In genomic region chr11:16871120-16871519, GRCm38 (mm10) we compare ENCODE assay signal across 8 mouse cellular contexts.
A peak's percentile ranks its signal among the peaks of the same experiment; 100 is the strongest.
DNase-seq lines count a peak whose midpoint lies in the region; ATAC-seq lines count a peak whose summit lies in the region.

No protein-coding gene starts in this region.

- H3K9ac ChIP-seq in forebrain, embryonic 12.5 days: no peak overlapping the region
- H3K9ac ChIP-seq in forebrain, embryonic 14.5 days (ENCODE audit: low read length): no peak overlapping the region
- no peak overlapping the region for H3K9ac ChIP-seq in embryonic facial prominence, embryonic 11.5 days (replicated peaks; ENCODE audit: low read length)

- H3K9me3 ChIP-seq in forebrain, embryonic 12.5 days: no peaks in the 10 kb centered on the region
- H3K9me3 ChIP-seq in forebrain, embryonic 14.5 days (replicated peaks; ENCODE audit: control insufficient read depth, low read length): no peaks in the 10 kb centered on the region
- H3K9me3 ChIP-seq in embryonic facial prominence, embryonic 11.5 days (replicated peaks; ENCODE audit: control insufficient read depth, low read length): no peaks in the 10 kb centered on the region

- H3K27ac ChIP-seq in forebrain, embryonic 12.5 days: no peak overlapping the region
- no peak overlapping the region for H3K27ac ChIP-seq in forebrain, embryonic 14.5 days (ENCODE audit: low read depth, low read length)
- no peak overlapping the region for H3K27ac ChIP-seq in embryonic facial prominence, embryonic 11.5 days (replicated peaks; ENCODE audit: low read depth, low read length)

- WGBS in forebrain, embryonic 12.5 days: 67% methylated on average over 5 of the region's 5 CpGs
- whole genome bisulfite sequencing in forebrain, embryonic 14.5 days: 62% methylated on average over 5 of the region's 5 CpGs
- 58% methylated on average over 5 of the region's 5 CpGs for WGBS in embryonic facial prominence, embryonic 11.5 days

- H3K4me1 ChIP-seq in forebrain, embryonic 12.5 days: no peaks in the 10 kb centered on the region
- H3K4me1 ChIP-seq in forebrain, embryonic 14.5 days (ENCODE audit: control insufficient read depth, insufficient read depth, low read length): no peaks in the 10 kb centered on the region
- H3K4me1 ChIP-seq in embryonic facial prominence, embryonic 11.5 days (ENCODE audit: control insufficient read depth, insufficient read depth, low read length): no peaks in the 10 kb centered on the region

- no peak overlapping the region for H3K4me3 ChIP-seq in forebrain, embryonic 12.5 days (replicated peaks)
- no peak overlapping the region for H3K4me3 ChIP-seq in forebrain, embryonic 14.5 days (ENCODE audit: low read depth, low read length)
- H3K4me3 ChIP-seq in embryonic facial prominence, embryonic 11.5 days (ENCODE audit: low read depth, low read length): no peak overlapping the region

- H3K4me2 ChIP-seq in forebrain, embryonic 12.5 days: no peak overlapping the region
- H3K4me2 ChIP-seq in forebrain, embryonic 14.5 days (ENCODE audit: low read length): no peak overlapping the region
- H3K4me2 ChIP-seq in embryonic facial prominence, embryonic 11.5 days (ENCODE audit: low read depth, low read length): no peak overlapping the region

- H3K27me3 ChIP-seq in forebrain, embryonic 12.5 days: no peaks in the 10 kb centered on the region
- H3K27me3 ChIP-seq in forebrain, embryonic 14.5 days (replicated peaks; ENCODE audit: control insufficient read depth, insufficient read depth, low read length): no peaks in the 10 kb centered on the region
- no peaks in the 10 kb centered on the region for H3K27me3 ChIP-seq in embryonic facial prominence, embryonic 11.5 days (ENCODE audit: control insufficient read depth, insufficient read depth, low read length)

- H3K36me3 ChIP-seq in forebrain, embryonic 12.5 days (replicated peaks): no peaks in the 10 kb centered on the region
- H3K36me3 ChIP-seq in forebrain, embryonic 14.5 days (ENCODE audit: control insufficient read depth, insufficient read depth, low read length): no peaks in the 10 kb centered on the region
- H3K36me3 ChIP-seq in embryonic facial prominence, embryonic 11.5 days (replicated peaks; ENCODE audit: control insufficient read depth, insufficient read depth, low read depth, low read length): no peaks in the 10 kb centered on the region

- 0 out of 2 replicates have a peak, but pooled peaks have one; percentile 20 for ATAC-seq in forebrain, embryonic 12.5 days (ENCODE audit: low FRiP score)
- ATAC-seq in forebrain, embryonic 14.5 days: no peak
- ATAC-seq in embryonic facial prominence, embryonic 11.5 days (replicated peaks; ENCODE audit: insufficient number of reproducible peaks, low FRiP score, low TSS enrichment, low read depth): no peak

- intact Hi-C loops in left cerebral cortex, postnatal 14 days (cut with DNase I): loop anchor here (10.0 kb wide), 1 partner anchor 346 kb away; no protein-coding TSS in a partner anchor

- no peak for DNase-seq in forebrain, embryonic 14.5 days (ENCODE audit: low spot score)
- DNase-seq in urinary bladder, adult 18-20 months (ENCODE audit: low spot score in 2 of 2): peak; percentile 30 to 66
- DNase-seq in urinary bladder, postnatal 10 days (ENCODE audit: low spot score): no peak
- DNase-seq in embryonic facial prominence, embryonic 11.5 days (ENCODE audit: low spot score): peak; percentile 51
- DNase-seq in kidney, postnatal 4 days: peak; percentile 74 to 81
- peak; percentile 6 for DNase-seq in spleen, adult 12 weeks (ENCODE audit: low spot score)
- no peak for DNase-seq in left cerebral cortex, postnatal 14 days (ENCODE audit: low spot score in 2 of 2)

Comparison
In these comparisons a context has a peak if more than half of its experiments do, and no peak if none do; other contexts are left out.
1. DNase-seq: peak in urinary bladder, adult 18-20 months (2 of 2), embryonic facial prominence, embryonic 11.5 days (single experiment), kidney, postnatal 4 days (2 of 2) and spleen, adult 12 weeks (single experiment); none in forebrain, embryonic 14.5 days (single experiment), urinary bladder, postnatal 10 days (single experiment) and left cerebral cortex, postnatal 14 days (0 of 2).